Mouse (Mus musculus): ENCODE data around the gene Mcm2.

DNA sequence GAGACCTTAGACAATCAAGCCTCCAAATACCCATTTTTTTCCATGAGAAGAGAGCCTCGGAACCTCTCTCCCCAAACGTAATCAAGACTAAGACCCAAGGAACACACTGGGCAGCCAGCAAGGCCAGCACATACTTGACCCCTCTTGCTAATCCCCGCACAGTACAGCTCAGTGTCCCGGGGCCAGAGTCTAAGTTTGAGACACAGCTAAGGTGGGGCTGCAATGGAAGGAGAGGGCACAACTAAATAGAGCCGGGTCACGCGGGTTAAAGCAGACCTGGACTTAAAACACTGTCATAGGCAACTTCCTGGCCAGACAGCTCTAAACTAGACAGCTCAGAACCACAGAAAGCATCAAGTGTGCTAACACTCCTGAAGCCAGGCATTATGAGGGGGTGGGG, 7.7 kb downstream of the Mcm2 start:
- TF ChIP-seq CTCF (IDR thresholded peaks at IDR 0.05; ENCODE audit: low read depth, low read length) (no peak), GATA1 (IDR thresholded peaks at IDR 0.05; ENCODE audit: borderline replicate concordance, low read length) (no peak), TAL1 (conservative IDR thresholded peaks at IDR 0.05; ENCODE audit: low read depth, low read length) (no peak), GATA2 (IDR thresholded peaks at IDR 0.05; ENCODE audit: borderline replicate concordance, low read depth, low read length) (no peak), POLR2AphosphoS5 (IDR thresholded peaks at IDR 0.05; ENCODE audit: insufficient replicate concordance, low read depth, low read length) (no peak)
